Mouse (Mus musculus) kidney, embryonic 14.5 days (tissue): Measurements from ENCODE around the gene Pigt. TPM values are rescaled to one million over a fixed set of nuclear protein-coding genes. Genes with fewer than 3 reads are reported as not detected.

ENCODE experiments used
- ATAC-seq: fragments of 200-750 bp; cut with Nextera tagmentation; 2 replicates; pipeline ENCODE4 v1.8.0; 2017; ENCODE audit warnings: moderate number of reproducible peaks, mild to moderate bottlenecking, moderate TSS enrichment, moderate library complexity; ENCODE audit not compliant: low FRiP score, low TSS enrichment
- H3K27ac ChIP-seq: fragments of 300-500 bp; sonication (generic); 2 replicates; pipeline ENCODE4 v1.5.1; 2014; ENCODE audit warnings: low read depth, mild to moderate bottlenecking, low read length, moderate library complexity, mixed read lengths
- H3K27me3 ChIP-seq: fragments of 300-500 bp; sonication (generic); 2 replicates; pipeline ENCODE4 v1.6.1; 2014; ENCODE audit warnings: mild to moderate bottlenecking, low read length; ENCODE audit not compliant: control insufficient read depth, insufficient read depth
- H3K36me3 ChIP-seq: fragments of 300-500 bp; sonication (generic); 2 replicates; pipeline ENCODE4 v1.6.1; 2014; ENCODE audit warnings: low read length, mixed read lengths; ENCODE audit not compliant: control insufficient read depth, insufficient read depth
- H3K4me1 ChIP-seq: fragments of 300-500 bp; sonication (generic); 2 replicates; pipeline ENCODE4 v1.6.1; 2014; ENCODE audit warnings: low read length, mixed read lengths; ENCODE audit not compliant: control insufficient read depth, insufficient read depth
- H3K4me2 ChIP-seq: fragments of 300-500 bp; sonication (generic); replicated peaks from 2 replicates; pipeline ENCODE4 v1.6.1; 2014; ENCODE audit warnings: low read depth, mild to moderate bottlenecking, low read length
- H3K4me3 ChIP-seq: fragments of 300-500 bp; sonication (generic); 2 replicates; pipeline ENCODE4 v1.5.1; 2014; ENCODE audit warnings: mild to moderate bottlenecking, low read length
- H3K9ac ChIP-seq: fragments of 300-500 bp; sonication (generic); 2 replicates; pipeline ENCODE4 v1.6.1; 2014; ENCODE audit warnings: low read depth, mild to moderate bottlenecking, low read length, moderate library complexity
- H3K9me3 ChIP-seq: fragments of 300-500 bp; sonication (generic); 2 replicates; pipeline ENCODE4 v1.6.1; 2016; ENCODE audit warnings: low read length; ENCODE audit not compliant: control insufficient read depth
- WGBS: fragments of 180-500 bp; shearing (Covaris S2); extraction: QIAGEN DNeasy Blood & Tissue Kit; methylation state at CpG from one replicate; pipeline ENCODE4 v1.1.7; 2014; 5-methylcytosine and 5-hydroxymethylcytosine counted together
- polyA plus RNA-seq: library from polyadenylated mRNA; unstranded; fragments of >200 nt; fragmentation: Nextera tagmentation; extraction: Ambion mirVana; gene quantifications from 2 replicates; pipeline ENCODE4 v1.2.1, GENCODE M21; 2014

The Pigt gene
- polyA plus RNA-seq, 1 experiment from 2014 or later = 79.2 TPM

GRCm38 (mm10) chr2:164521841-164522240, 24.5 kb downstream of the Pigt start:
- no peaks in the 10 kb centered on the region for H3K27me3 ChIP-seq
- H3K27ac ChIP-seq = no peak overlapping the region
- H3K4me3 ChIP-seq = no peak overlapping the region
- 0 out of 2 replicates have a peak, but pooled peaks cover 3% of the 10 kb centered on the region for H3K4me1 ChIP-seq
- H3K9me3 ChIP-seq = no peaks in the 10 kb centered on the region
- H3K36me3 ChIP-seq = no peaks in the 10 kb centered on the region
- ATAC-seq = no peak
- H3K9ac ChIP-seq = no peak overlapping the region
- no peak overlapping the region for H3K4me2 ChIP-seq
- 16% methylated on average over 11 of the region's 11 CpGs for WGBS

GRCm38 (mm10) chr2:164522280-164522679, 25.0 kb downstream of the Pigt start:
- Histone ChIP-seq H3K4me3 (no peak overlapping the region), H3K4me2 (no peak overlapping the region), H3K27me3 (no peaks in the 10 kb centered on the region), H3K36me3 (no peaks in the 10 kb centered on the region), H3K9me3 (no peaks in the 10 kb centered on the region), H3K4me1 (0 out of 2 replicates have a peak, but pooled peaks cover 3% of the 10 kb centered on the region), H3K9ac (no peak overlapping the region), H3K27ac (no peak overlapping the region)
- WGBS = 22% methylated on average over 8 of the region's 8 CpGs
- no peak for ATAC-seq

GRCm38 (mm10) chr2:164523301-164523773, 26.0 kb downstream of the Pigt start:
- Histone ChIP-seq H3K36me3 (no peaks in the 10 kb centered on the region), H3K4me3 (no peak overlapping the region), H3K27ac (no peak overlapping the region), H3K9ac (no peak overlapping the region), H3K4me2 (no peak overlapping the region), H3K27me3 (no peaks in the 10 kb centered on the region), H3K4me1 (0 out of 2 replicates have a peak, but pooled peaks cover 3% of the 10 kb centered on the region), H3K9me3 (no peaks in the 10 kb centered on the region)
- WGBS = 90% methylated on average over 10 of the region's 10 CpGs
- ATAC-seq = no peak

- Histone ChIP-seq H3K27ac (no peak overlapping the region), H3K4me3 (no peak overlapping the region), H3K9me3 (no peaks in the 10 kb centered on the region), H3K27me3 (no peaks in the 10 kb centered on the region), H3K4me2 (no peak overlapping the region), H3K9ac (no peak overlapping the region), H3K4me1 (no peaks in the 10 kb centered on the region), H3K36me3 (no peaks in the 10 kb centered on the region)
- no peak for ATAC-seq
- WGBS = 62% methylated on average over 5 of the region's 5 CpGs
Measured at GRCm38 (mm10) chr2:164528557-164528956, 31.2 kb downstream of the Pigt start.

GRCm38 (mm10) chr2:164531169-164531568, 33.8 kb downstream of the Pigt start:
- Histone ChIP-seq H3K27me3 (no peaks in the 10 kb centered on the region), H3K4me3 (no peak overlapping the region), H3K36me3 (no peaks in the 10 kb centered on the region), H3K4me2 (no peak overlapping the region), H3K9me3 (no peaks in the 10 kb centered on the region), H3K4me1 (no peaks in the 10 kb centered on the region), H3K27ac (no peak overlapping the region), H3K9ac (no peak overlapping the region)
- WGBS = 6% methylated on average over 3 of the region's 3 CpGs
- ATAC-seq = 0 out of 2 replicates have a peak, but pooled peaks have one; percentile 52

GRCm38 (mm10) chr2:164534315-164534714, 37.0 kb downstream of the Pigt start:
- Histone ChIP-seq H3K9ac (no peak overlapping the region), H3K36me3 (no peaks in the 10 kb centered on the region), H3K4me1 (no peaks in the 10 kb centered on the region), H3K27ac (no peak overlapping the region), H3K9me3 (no peaks in the 10 kb centered on the region), H3K27me3 (no peaks in the 10 kb centered on the region), H3K4me2 (no peak overlapping the region), H3K4me3 (no peak overlapping the region)
- no peak for ATAC-seq
- 63% methylated on average over 10 of the region's 10 CpGs for WGBS

- no peak for ATAC-seq
- no peak overlapping the region for H3K9ac ChIP-seq
- H3K4me1 ChIP-seq = no peaks in the 10 kb centered on the region
- H3K9me3 ChIP-seq = no peaks in the 10 kb centered on the region
- no peaks in the 10 kb centered on the region for H3K27me3 ChIP-seq
- no peak overlapping the region for H3K4me2 ChIP-seq
- H3K4me3 ChIP-seq = no peak overlapping the region
- H3K36me3 ChIP-seq = no peaks in the 10 kb centered on the region
- no peak overlapping the region for H3K27ac ChIP-seq
- WGBS = 82% methylated on average over 4 of the region's 4 CpGs
Measured at GRCm38 (mm10) chr2:164537003-164537402, 39.7 kb downstream of the Pigt start.

GRCm38 (mm10) chr2:164540652-164541427, 43.5 kb downstream of the Pigt start:
- no peaks in the 10 kb centered on the region for H3K36me3 ChIP-seq
- no peak for ATAC-seq
- H3K4me2 ChIP-seq = no peak overlapping the region
- WGBS = 41% methylated on average over 8 of the region's 8 CpGs
- no peaks in the 10 kb centered on the region for H3K27me3 ChIP-seq
- H3K9me3 ChIP-seq = no peaks in the 10 kb centered on the region
- no peak overlapping the region for H3K9ac ChIP-seq
- H3K4me3 ChIP-seq = no peak overlapping the region
- 0 out of 2 replicates have a peak, but pooled peaks cover 4% of the 10 kb centered on the region for H3K4me1 ChIP-seq
- H3K27ac ChIP-seq = 0 out of 2 replicates have a peak overlapping the region, but pooled peaks have one; percentile 59

- no peaks in the 10 kb centered on the region for H3K36me3 ChIP-seq
- H3K4me2 ChIP-seq = no peak overlapping the region
- no peaks in the 10 kb centered on the region for H3K9me3 ChIP-seq
- H3K9ac ChIP-seq = no peak overlapping the region
- H3K27me3 ChIP-seq = no peaks in the 10 kb centered on the region
- ATAC-seq = no peak
- no peak overlapping the region for H3K4me3 ChIP-seq
- no peak overlapping the region for H3K27ac ChIP-seq
- H3K4me1 ChIP-seq = 0 out of 2 replicates have a peak, but pooled peaks cover 4% of the 10 kb centered on the region
- 89% methylated on average over 5 of the region's 5 CpGs for WGBS
Measured at GRCm38 (mm10) chr2:164542132-164542531, 44.8 kb downstream of the Pigt start.
